Mouse (Mus musculus): ENCODE measurements around the gene Slx4.

DNA sequence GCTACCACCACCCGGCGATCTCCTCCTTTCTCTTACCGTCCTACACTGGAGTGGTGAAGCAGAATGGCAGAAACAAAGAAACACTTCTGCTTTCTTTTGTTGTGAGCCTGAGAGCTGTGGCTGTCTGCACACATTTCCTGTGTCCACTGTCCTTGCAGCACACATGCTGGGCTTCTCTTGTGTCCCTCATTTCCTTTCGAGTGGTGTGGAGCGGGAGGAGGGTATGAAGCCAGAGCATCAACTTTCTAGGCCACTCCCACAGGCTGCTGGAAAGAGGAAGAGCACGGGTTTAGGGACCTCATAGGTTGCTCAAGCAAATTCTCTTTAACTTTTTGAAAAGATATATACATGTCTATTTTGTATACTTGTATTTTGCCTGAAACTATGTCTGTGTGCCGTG is 74.4 kb downstream of the Slx4 start:
- no peak for TF ChIP-seq GATA1 (IDR thresholded peaks at IDR 0.05; ENCODE audit: borderline replicate concordance, low read length)
- TF ChIP-seq CTCF (IDR thresholded peaks at IDR 0.05; ENCODE audit: low read depth, low read length) = no peak
- TF ChIP-seq TAL1 (conservative IDR thresholded peaks at IDR 0.05; ENCODE audit: low read depth, low read length) = no peak
- TF ChIP-seq POLR2AphosphoS5 (IDR thresholded peaks at IDR 0.05; ENCODE audit: insufficient replicate concordance, low read depth, low read length) = no peak

All from G1E (cell line).